Mouse (Mus musculus) skeletal muscle tissue, postnatal 0 days (tissue): Measurements from ENCODE around the gene Taf4. TPM values are rescaled to one million over a fixed set of nuclear protein-coding genes. Genes with fewer than 3 reads are reported as not detected.

Source experiments
- polyA plus RNA-seq: library from polyadenylated mRNA; unstranded; fragments of >200 nt; fragmentation: Nextera tagmentation; extraction: Ambion mirVana; gene quantifications from 2 replicates; pipeline ENCODE4 v1.2.1, GENCODE M21; 2015

Gene Taf4
- polyA plus RNA-seq = 1.2 and 1.5 TPM in 2 replicates

GRCm38 (mm10) chr2:179976628-179977343 lies at the start of gene Taf4:
Gene Taf4 (minus strand): TSS chr2:179976646.

GRCm38 (mm10) chr2:180024401-180025098 lies 48.1 kb upstream of the Taf4 start, which contains the start of gene Lsm14b:
Gene Lsm14b (plus strand): TSS chr2:180024987.

Other genes with a start within 250 kb of the Taf4 start
- gene Lsm14b, start 48.3 kb upstream of the Taf4 start, polyA plus RNA-seq = 4.1 and 5.6 TPM in 2 replicates
- 311 and 375 TPM in 2 replicates for gene Psma7, start 65.8 kb upstream of the Taf4 start, polyA plus RNA-seq
- gene Ss18l1, start 65.9 kb upstream of the Taf4 start, polyA plus RNA-seq = 1.9 and 2.3 TPM in 2 replicates
- gene Mtg2, start 93.9 kb upstream of the Taf4 start, polyA plus RNA-seq = 20.0 and 20.3 TPM in 2 replicates
- 0.13 and 0.27 TPM in 2 replicates for gene Hrh3, start 127.8 kb upstream of the Taf4 start, polyA plus RNA-seq
- gene Osbpl2, start 142.7 kb upstream of the Taf4 start, polyA plus RNA-seq = 23.4 and 23.7 TPM in 2 replicates
- gene Adrm1, start 194.8 kb upstream of the Taf4 start, polyA plus RNA-seq = 175 and 180 TPM in 2 replicates
- 14.1 and 15.1 TPM in 2 replicates for gene Lama5, start 249.2 kb upstream of the Taf4 start, polyA plus RNA-seq